Comparison of ENCODE assay signal across 8 mouse cellular contexts in the genomic region with DNA sequence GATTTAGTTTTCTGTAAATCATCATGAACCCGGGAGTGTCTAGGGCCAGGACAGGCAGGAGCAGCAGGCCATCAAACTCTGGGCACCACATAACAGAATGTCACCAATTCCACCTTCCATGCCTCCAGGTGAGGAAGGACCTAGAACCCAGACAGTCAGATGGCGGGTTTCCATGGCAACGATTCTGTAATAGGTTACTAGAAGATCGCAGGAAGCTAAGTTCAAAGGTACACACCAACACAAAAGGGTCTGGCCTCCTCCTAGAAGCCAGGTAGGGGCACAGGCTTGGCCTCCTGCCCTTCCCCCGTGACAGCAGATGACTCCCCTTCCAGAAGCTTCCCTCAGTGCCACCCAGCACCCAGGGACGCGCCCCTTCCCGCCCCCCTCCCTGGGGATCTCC. TPM values are rescaled to one million over a fixed set of nuclear protein-coding genes. Genes with fewer than 3 reads are reported as not detected.
A peak's percentile ranks its signal among the peaks of the same experiment; 100 is the strongest.
DNase-seq lines count a peak whose midpoint lies in the region; ATAC-seq and TF ChIP-seq lines count a peak whose summit lies in the region.

No protein-coding gene starts in this region.

- peak overlapping the region; percentile 73 for H3K4me2 ChIP-seq in forebrain, postnatal 0 days (ENCODE audit: low read depth)
- peak overlapping the region; percentile 92 for H3K4me2 ChIP-seq in hindbrain, postnatal 0 days (ENCODE audit: low read depth, low read length)

- DNase-seq in ES-CJ7 (ENCODE audit: low read depth, low spot score) = peak; percentile 55
- peak; percentile 50 to 51 for DNase-seq in cerebellum, adult 18-20 months
- DNase-seq in forebrain, postnatal 0 days = peak; percentile 68
- peak; percentile 65 for DNase-seq in hindbrain, postnatal 0 days (ENCODE audit: low spot score)
- DNase-seq in left cerebral cortex, adult 8-10 months (ENCODE audit: low spot score in 2 of 2) = peak; percentile 18 to 30
- DNase-seq in lung, postnatal 25 days (ENCODE audit: low spot score) = peak; percentile 14
- DNase-seq in right cerebral cortex, postnatal 25 days = peak; percentile 17
- DNase-seq in urinary bladder, postnatal 25 days (ENCODE audit: low spot score) = no peak

- TF ChIP-seq CTCF in forebrain, postnatal 0 days (IDR thresholded peaks at IDR 0.05; ENCODE audit: low read depth) = no peak
- TF ChIP-seq CTCF in hindbrain, postnatal 0 days (IDR thresholded peaks at IDR 0.05; ENCODE audit: low read depth) = no peak

- WGBS in forebrain, postnatal 0 days = 21% methylated on average over 7 of the region's 8 CpGs
- WGBS in hindbrain, postnatal 0 days = 18% methylated on average over 7 of the region's 8 CpGs

- H3K27me3 ChIP-seq in forebrain, postnatal 0 days (ENCODE audit: insufficient read depth, low read length) = no peaks in the 10 kb centered on the region
- no peaks in the 10 kb centered on the region for H3K27me3 ChIP-seq in hindbrain, postnatal 0 days (ENCODE audit: insufficient read depth, low read length)

- ATAC-seq in forebrain, postnatal 0 days = no peak
- no peak for ATAC-seq in hindbrain, postnatal 0 days

- H3K4me1 ChIP-seq in forebrain, postnatal 0 days (ENCODE audit: insufficient read depth) = 0 out of 2 replicates have a peak, but pooled peaks cover 16% of the 10 kb centered on the region
- peaks cover 13% of the 10 kb centered on the region for H3K4me1 ChIP-seq in hindbrain, postnatal 0 days (ENCODE audit: insufficient read depth, low read length)

- peak overlapping the region; percentile 95 for H3K27ac ChIP-seq in forebrain, postnatal 0 days (ENCODE audit: low read depth, low read length)
- H3K27ac ChIP-seq in hindbrain, postnatal 0 days = peak overlapping the region; percentile 95

- H3K9ac ChIP-seq in forebrain, postnatal 0 days = peak overlapping the region; percentile 98
- H3K9ac ChIP-seq in hindbrain, postnatal 0 days (replicated peaks; ENCODE audit: low read length) = peak overlapping the region; percentile 97

- no peaks in the 10 kb centered on the region for H3K9me3 ChIP-seq in forebrain, postnatal 0 days (ENCODE audit: low read length)
- H3K9me3 ChIP-seq in hindbrain, postnatal 0 days (ENCODE audit: low read length) = no peaks in the 10 kb centered on the region

- H3K36me3 ChIP-seq in forebrain, postnatal 0 days (ENCODE audit: insufficient read depth) = no peaks in the 10 kb centered on the region
- H3K36me3 ChIP-seq in hindbrain, postnatal 0 days (ENCODE audit: insufficient read depth, low read length) = peaks cover 10% of the 10 kb centered on the region

- H3K4me3 ChIP-seq in forebrain, postnatal 0 days (ENCODE audit: low read depth, low read length) = peak overlapping the region; percentile 88
- H3K4me3 ChIP-seq in hindbrain, postnatal 0 days (ENCODE audit: low read length) = peak overlapping the region; percentile 91

RNA-seq across cellular contexts. Expression of gene Arrdc4, which starts 0.7 kb away (rescaled TPM):
- 50.5 and 54.0 TPM in 2 replicates for total RNA-seq in forebrain, postnatal 0 days (2014; rRNA removed)
- 58.3 and 75.2 TPM in 2 replicates for polyA plus RNA-seq in forebrain, postnatal 0 days (2015; fragmentation: Nextera tagmentation; extraction: Ambion mirVana)
- total RNA-seq in hindbrain, postnatal 0 days (2014; rRNA removed) = 56.7 and 74.9 TPM in 2 replicates
- polyA plus RNA-seq in hindbrain, postnatal 0 days (2015; fragmentation: Nextera tagmentation; extraction: Ambion mirVana) = 45.7 and 54.3 TPM in 2 replicates
- total RNA-seq in left cerebral cortex, adult 8-10 months (2022) = 1 to 10 TPM; 6.8 to 8.8 (median 8.1) TPM
